Mouse (Mus musculus) urinary bladder, postnatal 4 days (tissue): ENCODE data around the gene Ddah2.

Experiments
- DNase-seq, 2 experiments: peaks; one replicate each; pipeline ENCODE4 v3.0.0; 2021 to 2022; ENCODE audit warnings: low spot score in 2 of 2

The Ddah2 gene

DNA sequence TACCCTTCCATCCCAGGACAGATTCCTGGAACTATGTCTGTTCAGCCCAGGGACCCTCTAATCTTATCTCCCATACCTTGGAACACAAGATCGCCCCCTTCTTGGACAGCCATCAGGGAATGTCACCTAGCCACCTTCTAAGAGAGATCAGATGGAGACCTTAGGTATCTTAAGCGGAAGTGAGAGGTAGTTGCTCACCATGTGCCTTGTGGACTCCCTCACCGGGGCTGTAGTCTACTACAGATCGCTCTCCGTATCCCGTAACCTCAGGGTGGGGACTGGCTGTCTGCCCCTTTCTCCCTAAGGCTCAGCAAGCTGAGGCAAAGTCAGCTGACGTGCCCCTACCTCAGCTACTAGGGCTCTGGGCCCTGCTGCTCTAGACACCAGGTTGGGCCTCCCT is 45.2 kb downstream of the Ddah2 start:
- DNase-seq, result no peak

DNA sequence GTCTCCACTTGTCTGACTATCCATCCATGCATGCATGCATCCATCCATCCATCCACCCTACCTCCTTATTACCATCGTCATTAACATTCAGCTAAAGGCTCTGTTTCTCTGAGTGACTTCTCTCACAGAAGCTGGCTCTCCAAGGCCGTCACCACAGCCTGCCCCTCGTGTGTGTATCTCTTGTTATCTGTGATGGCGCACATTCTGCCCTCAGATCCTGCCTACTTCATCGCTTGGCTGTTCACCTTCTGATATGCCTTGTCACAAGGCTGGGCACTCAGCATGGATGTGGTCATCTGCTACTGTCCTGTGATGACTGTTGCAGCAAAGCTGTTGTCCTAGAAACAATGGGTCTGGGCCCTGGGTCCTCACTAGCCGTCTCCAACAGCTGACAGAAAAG is 45.9 kb downstream of the Ddah2 start:
- no peak for DNase-seq

DNA sequence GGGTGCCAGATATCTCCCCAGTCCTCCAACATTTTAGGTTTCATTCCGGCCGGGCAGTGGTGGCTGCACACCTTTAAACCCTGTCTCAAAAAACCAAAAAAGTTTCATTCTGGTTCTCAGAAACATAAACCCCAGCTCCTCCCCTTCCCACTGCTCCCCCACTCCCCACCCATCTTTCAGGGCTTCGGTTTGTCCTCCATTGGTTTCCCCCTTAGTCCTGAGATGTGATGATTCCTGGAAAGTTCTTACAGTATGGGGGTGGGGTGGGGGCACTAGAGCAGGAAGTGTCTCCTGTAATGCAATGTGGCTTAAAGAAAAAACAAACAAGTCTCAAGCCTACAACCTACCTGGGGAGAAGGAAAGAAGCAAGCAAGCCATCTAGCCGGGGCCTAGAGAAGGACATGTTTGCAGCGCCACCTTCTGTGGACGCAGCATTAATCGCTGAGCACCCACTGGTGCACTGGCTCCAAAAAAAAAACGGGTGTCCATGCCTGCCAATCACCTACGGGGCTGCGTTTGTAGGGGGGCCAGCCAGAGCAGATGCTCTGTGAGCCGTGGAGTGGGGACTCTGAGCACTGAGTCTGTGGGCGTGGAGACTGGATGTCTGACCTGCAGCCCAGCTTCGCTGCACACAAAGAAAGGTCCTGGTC is 47.0 kb downstream of the Ddah2 start:
- no peak for DNase-seq

- no peak for DNase-seq
Measured at GRCm38 (mm10) chr17:35106522-35106921, 47.7 kb downstream of the Ddah2 start.

GRCm38 (mm10) chr17:35108097-35108496 is 49.3 kb downstream of the Ddah2 start, which contains the start of gene Ly6g5c:
Gene Ly6g5c (plus strand): TSS chr17:35108279.
- no peak for DNase-seq
